Mouse (Mus musculus): ENCODE results near the gene Atxn7l3. TPM values are rescaled to one million over a fixed set of nuclear protein-coding genes. Genes with fewer than 3 reads are reported as not detected.

Atxn7l3 gene
- polyA plus RNA-seq (2012; rRNA removed), result 33.1 and 38.8 TPM in 2 replicates

GRCm38 (mm10) chr11:102296491-102297472, at the start of gene Atxn7l3:
Gene Atxn7l3 (minus strand): TSS chr11:102296631.
- DNase-seq, result peak; percentile 96
- H3K4me3 ChIP-seq (replicated peaks; ENCODE audit: extremely low read depth, low read depth, low read length), result peak within 1 kb of the TSS; percentile 71
- TF ChIP-seq POLR2A (IDR thresholded peaks at IDR 0.05; ENCODE audit: borderline replicate concordance, extremely low read depth, low read depth, low read length), result peak; percentile 94
- TF ChIP-seq CTCF (IDR thresholded peaks at IDR 0.05; ENCODE audit: insufficient read depth, low read length), result no peak
- WGBS, result 1% methylated on average over 83 of the region's 125 CpGs
- H3K4me1 ChIP-seq (ENCODE audit: control insufficient read depth, insufficient read depth, low read length), result peaks cover 7% of the 10 kb centered on the region

GRCm38 (mm10) chr11:102344458-102344857, 48.0 kb upstream of the Atxn7l3 start:
- no peak for DNase-seq
- TF ChIP-seq POLR2A (IDR thresholded peaks at IDR 0.05; ENCODE audit: borderline replicate concordance, extremely low read depth, low read depth, low read length) (no peak), CTCF (IDR thresholded peaks at IDR 0.05; ENCODE audit: insufficient read depth, low read length) (no peak)
- no peaks in the 10 kb centered on the region for H3K4me1 ChIP-seq (ENCODE audit: control insufficient read depth, insufficient read depth, low read length)
- no peak overlapping the region for H3K4me3 ChIP-seq (replicated peaks; ENCODE audit: extremely low read depth, low read depth, low read length)
- WGBS, result 90% methylated on average over 3 of the region's 3 CpGs

GRCm38 (mm10) chr11:102342742-102343141, 46.3 kb upstream of the Atxn7l3 start:
- WGBS, result 79% methylated on average over 12 of the region's 12 CpGs
- Histone ChIP-seq H3K4me3 (replicated peaks; ENCODE audit: extremely low read depth, low read depth, low read length) (no peak overlapping the region), H3K4me1 (ENCODE audit: control insufficient read depth, insufficient read depth, low read length) (peaks cover 3% of the 10 kb centered on the region; the same call in 1 of the 2 replicates)
- TF ChIP-seq CTCF (IDR thresholded peaks at IDR 0.05; ENCODE audit: insufficient read depth, low read length), result no peak
- no peak for TF ChIP-seq POLR2A (IDR thresholded peaks at IDR 0.05; ENCODE audit: borderline replicate concordance, extremely low read depth, low read depth, low read length)
- DNase-seq, result no peak

- DNase-seq, result no peak
- H3K4me1 ChIP-seq (ENCODE audit: control insufficient read depth, insufficient read depth, low read length), result peaks cover 3% of the 10 kb centered on the region; the same call in 1 of the 2 replicates
- H3K4me3 ChIP-seq (replicated peaks; ENCODE audit: extremely low read depth, low read depth, low read length), result no peak overlapping the region
- 89% methylated on average over 4 of the region's 4 CpGs for WGBS
- TF ChIP-seq CTCF (IDR thresholded peaks at IDR 0.05; ENCODE audit: insufficient read depth, low read length), result no peak
- no peak for TF ChIP-seq POLR2A (IDR thresholded peaks at IDR 0.05; ENCODE audit: borderline replicate concordance, extremely low read depth, low read depth, low read length)
These were observed 44.7 kb upstream of the Atxn7l3 start for GRCm38 (mm10) chr11:102341101-102341500.

GRCm38 (mm10) chr11:102339624-102340023, 43.2 kb upstream of the Atxn7l3 start:
- no peak for DNase-seq
- H3K4me1 ChIP-seq (ENCODE audit: control insufficient read depth, insufficient read depth, low read length), result peaks cover 8% of the 10 kb centered on the region
- H3K4me3 ChIP-seq (replicated peaks; ENCODE audit: extremely low read depth, low read depth, low read length), result no peak overlapping the region
- WGBS, result 53% methylated on average over 4 of the region's 4 CpGs
- no peak for TF ChIP-seq POLR2A (IDR thresholded peaks at IDR 0.05; ENCODE audit: borderline replicate concordance, extremely low read depth, low read depth, low read length)
- peak; percentile 36 for TF ChIP-seq CTCF (IDR thresholded peaks at IDR 0.05; ENCODE audit: insufficient read depth, low read length)

- WGBS, result 48% methylated on average over 11 of the region's 11 CpGs
- Histone ChIP-seq H3K4me1 (ENCODE audit: control insufficient read depth, insufficient read depth, low read length) (peaks cover 9% of the 10 kb centered on the region), H3K4me3 (replicated peaks; ENCODE audit: extremely low read depth, low read depth, low read length) (no peak overlapping the region)
- TF ChIP-seq CTCF (IDR thresholded peaks at IDR 0.05; ENCODE audit: insufficient read depth, low read length), result no peak
- no peak for TF ChIP-seq POLR2A (IDR thresholded peaks at IDR 0.05; ENCODE audit: borderline replicate concordance, extremely low read depth, low read depth, low read length)
- peak; percentile 78 for DNase-seq
These were observed 42.8 kb upstream of the Atxn7l3 start for GRCm38 (mm10) chr11:102339195-102339594.

- WGBS, result 4% methylated on average over 3 of the region's 3 CpGs
- peak; percentile 79 for DNase-seq
- Histone ChIP-seq H3K4me3 (replicated peaks; ENCODE audit: extremely low read depth, low read depth, low read length) (no peak overlapping the region), H3K4me1 (ENCODE audit: control insufficient read depth, insufficient read depth, low read length) (peaks cover 9% of the 10 kb centered on the region)
- TF ChIP-seq POLR2A (IDR thresholded peaks at IDR 0.05; ENCODE audit: borderline replicate concordance, extremely low read depth, low read depth, low read length) (no peak), CTCF (IDR thresholded peaks at IDR 0.05; ENCODE audit: insufficient read depth, low read length) (no peak)
These were observed 42.1 kb upstream of the Atxn7l3 start for GRCm38 (mm10) chr11:102338561-102338960.

- Histone ChIP-seq H3K4me1 (ENCODE audit: control insufficient read depth, insufficient read depth, low read length) (peaks cover 9% of the 10 kb centered on the region), H3K4me3 (replicated peaks; ENCODE audit: extremely low read depth, low read depth, low read length) (no peak overlapping the region)
- 69% methylated on average over 1 of the region's 1 CpGs for WGBS
- TF ChIP-seq POLR2A (IDR thresholded peaks at IDR 0.05; ENCODE audit: borderline replicate concordance, extremely low read depth, low read depth, low read length) (no peak), CTCF (IDR thresholded peaks at IDR 0.05; ENCODE audit: insufficient read depth, low read length) (no peak)
- no peak for DNase-seq
These were observed 41.5 kb upstream of the Atxn7l3 start for GRCm38 (mm10) chr11:102337921-102338320.

GRCm38 (mm10) chr11:102336191-102336590, 39.8 kb upstream of the Atxn7l3 start:
- no peak for DNase-seq
- H3K4me1 ChIP-seq (ENCODE audit: control insufficient read depth, insufficient read depth, low read length), result peaks cover 9% of the 10 kb centered on the region
- TF ChIP-seq POLR2A (IDR thresholded peaks at IDR 0.05; ENCODE audit: borderline replicate concordance, extremely low read depth, low read depth, low read length) (no peak), CTCF (IDR thresholded peaks at IDR 0.05; ENCODE audit: insufficient read depth, low read length) (no peak)
- H3K4me3 ChIP-seq (replicated peaks; ENCODE audit: extremely low read depth, low read depth, low read length), result no peak overlapping the region
- WGBS, result 58% methylated on average over 1 of the region's 1 CpGs

Measured in lung, adult 2 months (tissue).